Mouse (Mus musculus): Measurements from ENCODE around the gene Amz1. TPM values are rescaled to one million over a fixed set of nuclear protein-coding genes. Genes with fewer than 3 reads are reported as not detected.

The Amz1 gene
- total and polyA plus RNA-seq, 2 experiments from 2014 or later = 12.2 to 14.2 TPM

- Histone ChIP-seq H3K36me3 (ENCODE audit: insufficient read depth) (peaks cover 4% of the 10 kb centered on the region), H3K9ac (peak overlapping the region; percentile 72), H3K4me3 (ENCODE audit: low read depth, low read length) (peak overlapping the region; percentile 71), H3K27ac (ENCODE audit: low read depth, low read length) (peak overlapping the region; percentile 87), H3K4me1 (ENCODE audit: insufficient read depth) (peaks cover 11% of the 10 kb centered on the region), H3K4me2 (ENCODE audit: low read depth) (peak overlapping the region; percentile 84), H3K27me3 (ENCODE audit: insufficient read depth, low read length) (no peaks in the 10 kb centered on the region), H3K9me3 (ENCODE audit: low read length) (no peaks in the 10 kb centered on the region)
- WGBS = 44% methylated on average over 17 of the region's 17 CpGs
- TF ChIP-seq CTCF (IDR thresholded peaks at IDR 0.05; ENCODE audit: low read depth) = no peak
- DNase-seq (no peak), ATAC-seq (no peak)
Observed at GRCm38 (mm10) chr5:140703480-140704377, 20.2 kb upstream of the Amz1 start.

- Histone ChIP-seq H3K4me3 (ENCODE audit: low read depth, low read length) (peak within 1 kb of the TSS; percentile 71), H3K4me2 (ENCODE audit: low read depth) (peak within 1 kb of the TSS; percentile 84), H3K27ac (ENCODE audit: low read depth, low read length) (peak within 1 kb of the TSS; percentile 87), H3K27me3 (ENCODE audit: insufficient read depth, low read length) (no peaks in the 10 kb centered on the region), H3K36me3 (ENCODE audit: insufficient read depth) (peaks cover 4% of the 10 kb centered on the region; the same call in 1 of the 2 replicates), H3K4me1 (ENCODE audit: insufficient read depth) (peaks cover 11% of the 10 kb centered on the region), H3K9me3 (ENCODE audit: low read length) (no peaks in the 10 kb centered on the region), H3K9ac (peak within 1 kb of the TSS; percentile 72)
- TF ChIP-seq CTCF (IDR thresholded peaks at IDR 0.05; ENCODE audit: low read depth) = peak; percentile 7; the same call in 1 of the 2 replicates
- DNase-seq = peak; percentile 99
- WGBS = 2% methylated on average over 68 of the region's 69 CpGs
- peak; percentile 94 for ATAC-seq
Observed at GRCm38 (mm10) chr5:140704378-140705251, 19.3 kb upstream of the Amz1 start, which contains the start of gene Brat1. Brat1 (plus strand) TSS chr5:140705011.

GRCm38 (mm10) chr5:140705501-140706171 is 18.3 kb upstream of the Amz1 start:
- DNase-seq (no peak), ATAC-seq (no peak)
- H3K27ac ChIP-seq (ENCODE audit: low read depth, low read length) = peak overlapping the region; percentile 87; the same call in 1 of the 2 replicates

GRCm38 (mm10) chr5:140710315-140710714 is 13.6 kb upstream of the Amz1 start:
- ATAC-seq (no peak), DNase-seq (no peak)
- H3K4me2 ChIP-seq (ENCODE audit: low read depth) = no peak overlapping the region
- TF ChIP-seq CTCF (IDR thresholded peaks at IDR 0.05; ENCODE audit: low read depth) = no peak
- 91% methylated on average over 6 of the region's 6 CpGs for WGBS
- no peak overlapping the region for H3K9ac ChIP-seq
- H3K4me1 ChIP-seq (ENCODE audit: insufficient read depth) = peaks cover 4% of the 10 kb centered on the region
- H3K27ac ChIP-seq (ENCODE audit: low read depth, low read length) = no peak overlapping the region
- no peak overlapping the region for H3K4me3 ChIP-seq (ENCODE audit: low read depth, low read length)
- H3K27me3 ChIP-seq (ENCODE audit: insufficient read depth, low read length) = no peaks in the 10 kb centered on the region
- H3K36me3 ChIP-seq (ENCODE audit: insufficient read depth) = peaks cover 57% of the 10 kb centered on the region
- H3K9me3 ChIP-seq (ENCODE audit: low read length) = no peaks in the 10 kb centered on the region

More at GRCm38 (mm10) chr5:140705501-140706171, 18.3 kb upstream of the Amz1 start:
- Histone ChIP-seq H3K4me1 (ENCODE audit: insufficient read depth) (peaks cover 9% of the 10 kb centered on the region), H3K27me3 (ENCODE audit: insufficient read depth, low read length) (no peaks in the 10 kb centered on the region), H3K9me3 (ENCODE audit: low read length) (no peaks in the 10 kb centered on the region), H3K9ac (peak overlapping the region; percentile 72), H3K4me2 (ENCODE audit: low read depth) (peak overlapping the region; percentile 84), H3K36me3 (ENCODE audit: insufficient read depth) (peaks cover 13% of the 10 kb centered on the region), H3K4me3 (ENCODE audit: low read depth, low read length) (peak overlapping the region; percentile 71)
- no peak for TF ChIP-seq CTCF (IDR thresholded peaks at IDR 0.05; ENCODE audit: low read depth)
- WGBS = 59% methylated on average over 7 of the region's 7 CpGs

- no peak for ATAC-seq
- peaks cover 64% of the 10 kb centered on the region for H3K36me3 ChIP-seq (ENCODE audit: insufficient read depth)
Observed at GRCm38 (mm10) chr5:140711040-140711439, 12.9 kb upstream of the Amz1 start.

GRCm38 (mm10) chr5:140720773-140721172 is 3.2 kb upstream of the Amz1 start:
- peaks cover 37% of the 10 kb centered on the region for H3K36me3 ChIP-seq (ENCODE audit: insufficient read depth)
- peaks cover 14% of the 10 kb centered on the region for H3K4me1 ChIP-seq (ENCODE audit: insufficient read depth)
- TF ChIP-seq CTCF (IDR thresholded peaks at IDR 0.05; ENCODE audit: low read depth) = no peak
- H3K9ac ChIP-seq = no peak overlapping the region
- H3K27me3 ChIP-seq (ENCODE audit: insufficient read depth, low read length) = no peaks in the 10 kb centered on the region
- DNase-seq = no peak
- no peak overlapping the region for H3K27ac ChIP-seq (ENCODE audit: low read depth, low read length)
- no peak overlapping the region for H3K4me3 ChIP-seq (ENCODE audit: low read depth, low read length)
- ATAC-seq = no peak
- 87% methylated on average over 7 of the region's 7 CpGs for WGBS
- H3K9me3 ChIP-seq (ENCODE audit: low read length) = no peaks in the 10 kb centered on the region
- no peak overlapping the region for H3K4me2 ChIP-seq (ENCODE audit: low read depth)

More at GRCm38 (mm10) chr5:140711040-140711439, 12.9 kb upstream of the Amz1 start:
- WGBS = 69% methylated on average over 5 of the region's 5 CpGs
- Histone ChIP-seq H3K9ac (no peak overlapping the region), H3K9me3 (ENCODE audit: low read length) (no peaks in the 10 kb centered on the region), H3K4me3 (ENCODE audit: low read depth, low read length) (no peak overlapping the region), H3K4me1 (ENCODE audit: insufficient read depth) (peaks cover under 1% of the 10 kb centered on the region; the same call in 1 of the 2 replicates), H3K27ac (ENCODE audit: low read depth, low read length) (no peak overlapping the region), H3K4me2 (ENCODE audit: low read depth) (no peak overlapping the region), H3K27me3 (ENCODE audit: insufficient read depth, low read length) (no peaks in the 10 kb centered on the region)
- TF ChIP-seq CTCF (IDR thresholded peaks at IDR 0.05; ENCODE audit: low read depth) = no peak
- DNase-seq = no peak

Measured in forebrain, postnatal 0 days (tissue).